Mouse (Mus musculus) midbrain, embryonic 11.5 days (tissue): ENCODE measurements at regions not wholly inside any gene's neighbourhood (a gene's known extent, or its start where the extent isn't known, plus 50 kb on each side); places are given as distances from the start of the nearest gene placed in this dataset.

ENCODE experiments used
- ATAC-seq: fragments of 200-750 bp; cut with Nextera tagmentation; 2 replicates; pipeline ENCODE4 v1.8.0; 2017; ENCODE audit warnings: moderate TSS enrichment, moderate library complexity; ENCODE audit not compliant: low FRiP score
- DNase-seq: peaks from one replicate; pipeline ENCODE4 v3.0.0; 2015; ENCODE audit warnings: low spot score; ENCODE audit errors: missing footprints
- H3K27ac ChIP-seq: fragments of 300-500 bp; sonication (generic); 2 replicates; pipeline ENCODE4 v1.5.1; 2014; ENCODE audit warnings: low read depth, low read length
- H3K27me3 ChIP-seq: fragments of 300-500 bp; sonication (generic); 2 replicates; pipeline ENCODE4 v1.6.1; 2014; ENCODE audit warnings: mild to moderate bottlenecking, low read length, moderate library complexity, mixed read lengths; ENCODE audit not compliant: control insufficient read depth, insufficient read depth
- H3K36me3 ChIP-seq: fragments of 300-500 bp; sonication (generic); 2 replicates; pipeline ENCODE4 v1.6.1; 2014; ENCODE audit warnings: mild to moderate bottlenecking, low read length, moderate library complexity, mixed read lengths; ENCODE audit not compliant: control insufficient read depth, insufficient read depth
- H3K4me1 ChIP-seq: fragments of 300-500 bp; sonication (generic); 2 replicates; pipeline ENCODE4 v1.6.1; 2014; ENCODE audit warnings: low read length; ENCODE audit not compliant: control insufficient read depth, insufficient read depth
- H3K4me2 ChIP-seq: fragments of 300-500 bp; sonication (generic); 2 replicates; pipeline ENCODE4 v1.6.1; 2014; ENCODE audit warnings: mild to moderate bottlenecking, moderate library complexity
- H3K4me3 ChIP-seq: fragments of 300-500 bp; sonication (generic); 2 replicates; pipeline ENCODE4 v1.5.1; 2014; ENCODE audit warnings: low read depth, low read length
- H3K9ac ChIP-seq: fragments of 300-500 bp; sonication (generic); 2 replicates; pipeline ENCODE4 v1.6.1; 2014; ENCODE audit warnings: low read length
- H3K9me3 ChIP-seq: fragments of 300-500 bp; sonication (generic); 2 replicates; pipeline ENCODE4 v1.6.1; 2016; ENCODE audit warnings: low read length; ENCODE audit not compliant: control insufficient read depth
- WGBS: fragments of 180-500 bp; shearing (Covaris S2); extraction: QIAGEN DNeasy Blood & Tissue Kit; methylation state at CpG from one replicate; pipeline ENCODE4 v1.1.7; 2014; 5-methylcytosine and 5-hydroxymethylcytosine counted together

- Histone ChIP-seq H3K27me3 (no peaks in the 10 kb centered on the region), H3K4me1 (no peaks in the 10 kb centered on the region), H3K36me3 (no peaks in the 10 kb centered on the region), H3K4me3 (no peak overlapping the region), H3K9ac (no peak overlapping the region), H3K4me2 (no peak overlapping the region), H3K9me3 (no peaks in the 10 kb centered on the region), H3K27ac (no peak overlapping the region)
- 77% methylated on average over 8 of the region's 8 CpGs for WGBS
- no peak for ATAC-seq
- DNase-seq: peak; percentile 65
Measured at GRCm38 (mm10) chr12:31185933-31186845, 54.4 kb upstream of the Gm6993 start.

DNA sequence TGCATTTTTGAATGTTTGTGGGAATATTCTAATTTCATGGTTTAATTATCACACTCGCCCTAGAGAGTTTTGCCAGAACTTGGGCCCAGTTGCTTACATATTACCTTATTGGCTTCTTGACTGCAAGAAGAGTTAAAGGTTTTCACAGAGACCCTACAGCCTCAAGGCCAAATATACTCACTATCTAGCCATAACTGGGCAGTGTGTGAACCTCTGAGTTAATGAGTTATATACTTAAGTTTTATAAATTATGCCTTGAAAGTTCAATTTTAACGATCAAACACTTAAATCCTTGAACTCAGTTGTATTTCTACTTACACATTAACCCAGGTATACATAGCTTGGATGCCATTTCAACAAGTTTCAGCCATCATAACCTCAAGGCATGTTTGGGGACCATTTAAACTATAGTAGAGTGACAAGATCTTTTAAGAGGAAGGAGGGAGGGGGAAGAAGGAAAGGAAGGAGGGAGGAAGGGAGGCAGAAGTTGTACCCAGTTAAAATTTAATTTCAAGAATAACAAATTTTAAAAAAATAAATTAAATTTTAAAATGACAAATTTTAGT, 52.5 kb upstream of the Gm6993 start:
- DNase-seq (no peak), ATAC-seq (no peak)
- H3K36me3 ChIP-seq: no peaks in the 10 kb centered on the region
- no peak overlapping the region for H3K27ac ChIP-seq
- 91% methylated on average over 2 of the region's 2 CpGs for WGBS
- H3K4me2 ChIP-seq: no peak overlapping the region
- H3K4me1 ChIP-seq: 0 out of 2 replicates have a peak, but pooled peaks cover 2% of the 10 kb centered on the region
- no peaks in the 10 kb centered on the region for H3K27me3 ChIP-seq
- H3K4me3 ChIP-seq: no peak overlapping the region
- no peak overlapping the region for H3K9ac ChIP-seq
- H3K9me3 ChIP-seq: no peaks in the 10 kb centered on the region

DNA sequence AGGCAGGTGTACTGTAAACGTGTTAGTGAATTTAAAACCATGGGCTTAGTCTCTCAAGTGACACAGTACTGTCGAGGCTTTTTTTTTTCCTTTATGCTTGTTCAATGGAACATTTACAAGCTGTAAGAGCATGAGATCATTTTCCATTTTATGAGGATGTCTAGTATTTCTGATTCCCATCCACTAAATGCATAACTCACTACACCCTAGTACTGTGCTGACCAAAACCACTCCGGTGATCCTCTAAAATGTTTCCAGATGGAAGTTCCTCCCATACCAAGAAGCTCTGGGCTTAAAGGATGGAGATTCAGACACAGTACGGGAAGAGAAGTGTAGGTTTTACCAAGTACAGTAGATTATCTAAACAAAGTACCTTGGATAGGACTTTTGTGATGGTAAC, 50.3 kb upstream of the Gm6993 start:
- Histone ChIP-seq H3K27ac (no peak overlapping the region), H3K9me3 (no peaks in the 10 kb centered on the region), H3K9ac (no peak overlapping the region), H3K4me3 (no peak overlapping the region), H3K36me3 (no peaks in the 10 kb centered on the region), H3K4me1 (0 out of 2 replicates have a peak, but pooled peaks cover 2% of the 10 kb centered on the region), H3K4me2 (no peak overlapping the region), H3K27me3 (no peaks in the 10 kb centered on the region)
- WGBS: 92% methylated on average over 4 of the region's 4 CpGs
- no peak for DNase-seq
- no peak for ATAC-seq
